20 mouse cellular contexts compared by ENCODE assay signal in genomic region chr7:49318183-49318897, GRCm38 (mm10).
A peak's percentile ranks its signal among the peaks of the same experiment; 100 is the strongest.
DNase-seq lines count a peak whose midpoint lies in the region; ATAC-seq and TF ChIP-seq lines count a peak whose summit lies in the region.
"Had no signal": no experiment of that assay in that cellular context is flagged by ENCODE, and none has a peak within 500 bp of the region (broad histone marks: within the 10 kb centered on the region; RNA-seq: fewer than 3 reads in every experiment).

No protein-coding gene starts in this region.

- TF ChIP-seq EP300 in heart, adult 2 months (IDR thresholded peaks at IDR 0.05; ENCODE audit: insufficient read depth, low read depth, low read length) = no peak

- no peak for TF ChIP-seq CTCF in heart, adult 2 months (IDR thresholded peaks at IDR 0.05)

- H3K79me2 ChIP-seq in heart, adult 2 months (replicated peaks; ENCODE audit: control insufficient read depth, insufficient read depth, low read length) = no peaks in the 10 kb centered on the region

- TF ChIP-seq POLR2A in limb, embryonic 14.5 days (IDR thresholded peaks at IDR 0.05; ENCODE audit: borderline replicate concordance, extremely low read depth, insufficient read depth, insufficient read length) = no peak
- TF ChIP-seq POLR2A in heart, adult 2 months (IDR thresholded peaks at IDR 0.05; ENCODE audit: insufficient read depth, low read depth, low read length) = no peak

- intact Hi-C loops in heart, adult 2 months (cut with DNase I) = no loop called here

- peaks cover 37% of the 10 kb centered on the region for H3K4me1 ChIP-seq in limb, embryonic 14.5 days (ENCODE audit: control insufficient read depth, insufficient read depth, low read length)
- peaks cover 1% of the 10 kb centered on the region; the same call in 1 of the 2 replicates for H3K4me1 ChIP-seq in heart, adult 2 months (ENCODE audit: control insufficient read depth, insufficient read depth, low read length)

- H3K9me3 ChIP-seq in limb, embryonic 14.5 days (ENCODE audit: control insufficient read depth, low read length) = no peaks in the 10 kb centered on the region
- H3K9me3 ChIP-seq: embryonic facial prominence, embryonic 10.5 days; heart, embryonic 12.5 days had no signal

- H3K4me2 ChIP-seq in limb, embryonic 14.5 days (replicated peaks; ENCODE audit: low read depth, low read length, severe bottlenecking) = no peak overlapping the region
- H3K4me2 ChIP-seq: heart, embryonic 12.5 days had no signal

- peak; percentile 23 for DNase-seq in kidney, postnatal 10 days
- DNase-seq in kidney, adult 11 months = no peak
- DNase-seq in 3T3-L1 (ENCODE audit: low read depth, low spot score) = peak; percentile 35
- DNase-seq in adipocyte (ENCODE audit: low spot score) = peak; percentile 22
- DNase-seq in limb, embryonic 14.5 days (ENCODE audit: low spot score) = no peak
- no peak for DNase-seq in urinary bladder, postnatal 25 days (ENCODE audit: low spot score)
- no peak for DNase-seq in c-Kit-positive CD71-positive TER-119-positive erythroid progenitor cells, embryonic 14.5 days (ENCODE audit: low spot score)
- DNase-seq in heart, adult 2 months = no peak
- DNase-seq: cerebellum, postnatal 25 days; forebrain, postnatal 0 days; heart, postnatal 36 days; layer of hippocampus, adult 9-11 months; midbrain, embryonic 14.5 days; right cerebral cortex, postnatal 25 days; thymus, adult 18-20 months had no signal

- no peak overlapping the region for H3K4me3 ChIP-seq in limb, embryonic 14.5 days (replicated peaks; ENCODE audit: low read length)
- H3K4me3 ChIP-seq in heart, adult 2 months = no peak overlapping the region
- H3K4me3 ChIP-seq: embryonic facial prominence, embryonic 10.5 days; heart, embryonic 12.5 days had no signal

- H3K9ac ChIP-seq in limb, embryonic 14.5 days (ENCODE audit: low read depth, low read length, severe bottlenecking) = no peak overlapping the region
- no peak overlapping the region for H3K9ac ChIP-seq in heart, adult 2 months (ENCODE audit: low read depth, low read length)
- H3K9ac ChIP-seq: forebrain, postnatal 0 days; heart, embryonic 12.5 days; liver, embryonic 14.5 days had no signal

- 46% methylated on average over 15 of the region's 15 CpGs for WGBS in limb, embryonic 14.5 days
- 74% methylated on average over 15 of the region's 15 CpGs for WGBS in heart, adult 2 months

- peak overlapping the region; percentile 9 for H3K27ac ChIP-seq in limb, embryonic 14.5 days (replicated peaks; ENCODE audit: low read depth, low read length)
- no peak overlapping the region for H3K27ac ChIP-seq in heart, adult 2 months
- H3K27ac ChIP-seq: embryonic facial prominence, embryonic 10.5 days; liver, embryonic 14.5 days had no signal

- no peaks in the 10 kb centered on the region for H3K27me3 ChIP-seq in limb, embryonic 14.5 days (ENCODE audit: control insufficient read depth, insufficient read depth, low read length)
- H3K27me3 ChIP-seq in heart, adult 2 months (ENCODE audit: control insufficient read depth, insufficient read depth, low read length) = no peaks in the 10 kb centered on the region
- H3K27me3 ChIP-seq: heart, embryonic 12.5 days had no signal

- no peaks in the 10 kb centered on the region for H3K36me3 ChIP-seq in limb, embryonic 14.5 days (ENCODE audit: control insufficient read depth, insufficient read depth, low read length)
- H3K36me3 ChIP-seq in heart, adult 2 months (ENCODE audit: control insufficient read depth, insufficient read depth, low read length) = no peaks in the 10 kb centered on the region
- H3K36me3 ChIP-seq: embryonic facial prominence, embryonic 10.5 days; heart, embryonic 12.5 days had no signal

- peak; percentile 62 for ATAC-seq in limb, embryonic 14.5 days (ENCODE audit: low FRiP score, low read depth)
- ATAC-seq: activated CD4-positive, CD25-positive, alpha-beta regulatory T cell, adult 4 months; CD4-positive, CD25-positive, alpha-beta regulatory T cell, adult 4 months; forebrain, postnatal 0 days had no signal

Comparison
In these comparisons a context has a peak if more than half of its experiments do, and no peak if none do; other contexts are left out.
1. DNase-seq: peak in kidney, postnatal 10 days (single experiment), 3T3-L1 (single experiment) and adipocyte (single experiment); none in kidney, adult 11 months (single experiment), limb, embryonic 14.5 days (single experiment), urinary bladder, postnatal 25 days (single experiment), c-Kit-positive CD71-positive TER-119-positive erythroid progenitor cells, embryonic 14.5 days (single experiment) and heart, adult 2 months (0 of 2).